Mouse (Mus musculus): ENCODE data around the gene Gm4498.
"Not testable (repeated sequence)": the region's sequence is repeated elsewhere in the genome, so short reads cannot be mapped to it uniquely, and the experiment has no call there.

DNA sequence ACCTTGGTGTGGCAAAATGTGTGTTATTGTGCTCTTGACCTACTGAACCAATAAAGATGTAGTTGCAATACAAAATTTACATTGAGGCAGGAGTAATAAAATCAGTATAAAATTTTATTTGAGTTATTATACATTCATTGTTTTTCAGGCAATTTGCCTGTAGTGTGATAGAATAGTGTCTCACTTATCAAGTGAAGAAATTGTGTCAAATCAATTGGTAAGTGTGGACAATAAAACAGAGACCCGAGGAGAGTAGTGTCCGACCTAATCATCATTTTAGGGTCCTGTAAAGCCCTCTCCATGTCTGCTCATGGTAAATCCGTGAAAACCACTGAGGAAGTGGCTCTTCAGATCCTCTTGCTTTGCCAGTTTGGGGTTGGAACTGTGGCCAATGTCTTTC, 40.2 kb downstream of the Gm4498 start, which contains the start of gene Vmn1r95:
- not testable (repeated sequence) for TF ChIP-seq POLR2A (IDR thresholded peaks at IDR 0.05; ENCODE audit: insufficient read depth, low read depth, low read length); CTCF (IDR thresholded peaks at IDR 0.05)

Data from heart, adult 2 months (tissue).